In the genomic region with DNA sequence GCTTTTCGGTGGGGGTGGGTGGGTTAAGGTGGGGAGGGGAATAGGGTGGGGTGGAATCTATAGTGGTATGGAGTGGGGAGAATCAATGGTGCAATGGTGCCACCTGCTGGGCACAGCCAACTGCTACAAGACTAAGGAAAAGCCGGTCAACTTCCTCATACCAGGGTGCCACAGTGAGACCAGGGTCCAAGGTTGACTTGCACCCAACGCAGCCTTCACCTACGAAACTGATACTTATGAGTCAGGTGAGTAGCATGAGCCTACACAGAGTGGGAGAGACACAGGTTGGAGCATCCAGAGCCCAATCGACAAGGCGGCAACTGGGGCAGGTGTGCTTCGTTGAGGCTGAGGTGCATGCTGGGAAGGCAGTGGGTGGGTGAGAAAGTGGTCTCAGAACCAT, we compare ENCODE assay signal across 8 mouse cellular contexts. TPM values are rescaled to one million over a fixed set of nuclear protein-coding genes. Genes with fewer than 3 reads are reported as not detected.
A peak's percentile ranks its signal among the peaks of the same experiment; 100 is the strongest.
DNase-seq lines count a peak whose midpoint lies in the region; ATAC-seq and TF ChIP-seq lines count a peak whose summit lies in the region.

No protein-coding gene starts in this region.

- H3K27ac ChIP-seq in bone marrow, adult 2 months (ENCODE audit: control insufficient read depth, insufficient read depth, low read depth, low read length, poor library complexity) = no peak overlapping the region
- H3K27ac ChIP-seq in embryonic facial prominence, embryonic 15.5 days (replicated peaks) = no peak overlapping the region
- H3K27ac ChIP-seq in heart, embryonic 15.5 days = no peak overlapping the region
- H3K27ac ChIP-seq in liver, embryonic 15.5 days (replicated peaks) = no peak overlapping the region
- H3K27ac ChIP-seq in neural tube, embryonic 13.5 days (replicated peaks) = no peak overlapping the region

- no peaks in the 10 kb centered on the region for H3K9me3 ChIP-seq in embryonic facial prominence, embryonic 15.5 days (replicated peaks)
- H3K9me3 ChIP-seq in heart, embryonic 15.5 days (replicated peaks) = no peaks in the 10 kb centered on the region
- no peaks in the 10 kb centered on the region for H3K9me3 ChIP-seq in liver, embryonic 15.5 days (replicated peaks)
- no peaks in the 10 kb centered on the region for H3K9me3 ChIP-seq in neural tube, embryonic 13.5 days

- no peak overlapping the region for H3K9ac ChIP-seq in embryonic facial prominence, embryonic 15.5 days
- no peak overlapping the region for H3K9ac ChIP-seq in heart, embryonic 15.5 days
- H3K9ac ChIP-seq in liver, embryonic 15.5 days = no peak overlapping the region
- H3K9ac ChIP-seq in neural tube, embryonic 13.5 days = peak overlapping the region; percentile 61

- peak; percentile 91 for TF ChIP-seq CTCF in bone marrow, adult 2 months (IDR thresholded peaks at IDR 0.05; ENCODE audit: control insufficient read depth, insufficient read depth, low read length)

- no peaks in the 10 kb centered on the region for H3K36me3 ChIP-seq in embryonic facial prominence, embryonic 15.5 days
- no peaks in the 10 kb centered on the region for H3K36me3 ChIP-seq in heart, embryonic 15.5 days
- H3K36me3 ChIP-seq in liver, embryonic 15.5 days (replicated peaks) = peaks cover 22% of the 10 kb centered on the region
- peaks cover 17% of the 10 kb centered on the region for H3K36me3 ChIP-seq in neural tube, embryonic 13.5 days

- WGBS in bone marrow, adult 2 months = 1% methylated on average over 7 of the region's 7 CpGs
- 5% methylated on average over 7 of the region's 7 CpGs for WGBS in embryonic facial prominence, embryonic 15.5 days
- 7% methylated on average over 7 of the region's 7 CpGs for WGBS in heart, embryonic 15.5 days
- WGBS in liver, embryonic 15.5 days (ENCODE audit: insufficient replicate concordance) = 7% methylated on average over 7 of the region's 7 CpGs
- WGBS in neural tube, embryonic 13.5 days = 10% methylated on average over 7 of the region's 7 CpGs

- peak overlapping the region; percentile 57 for H3K4me2 ChIP-seq in embryonic facial prominence, embryonic 15.5 days (replicated peaks)
- H3K4me2 ChIP-seq in heart, embryonic 15.5 days = peak overlapping the region; percentile 50
- H3K4me2 ChIP-seq in liver, embryonic 15.5 days = peak overlapping the region; percentile 54
- H3K4me2 ChIP-seq in neural tube, embryonic 13.5 days = peak overlapping the region; percentile 57

- DNase-seq in kidney, postnatal 14 days = peak; percentile 82
- peak; percentile 32 to 55 for DNase-seq in thymus, adult 18-20 months

- ATAC-seq in CD4-positive, CD25-positive, alpha-beta regulatory T cell, adult 4 months = peak; percentile 96
- peak; percentile 45; the same call in 1 of the 2 replicates for ATAC-seq in embryonic facial prominence, embryonic 15.5 days (ENCODE audit: insufficient number of reproducible peaks, low FRiP score, low TSS enrichment, low read depth)
- ATAC-seq in heart, embryonic 15.5 days (replicated peaks; ENCODE audit: insufficient number of reproducible peaks, insufficient read depth, low FRiP score, low read depth) = 0 out of 2 replicates have a peak, but pooled peaks have one; percentile 23
- 0 out of 2 replicates have a peak, but pooled peaks have one; percentile 2 for ATAC-seq in liver, embryonic 15.5 days (ENCODE audit: insufficient read depth)
- peak; percentile 80 for ATAC-seq in neural tube, embryonic 13.5 days (ENCODE audit: low read depth)

- TF ChIP-seq POLR2A in bone marrow, adult 2 months (IDR thresholded peaks at IDR 0.05; ENCODE audit: borderline replicate concordance, control insufficient read depth, low read depth, low read length) = no peak

- no peaks in the 10 kb centered on the region for H3K27me3 ChIP-seq in embryonic facial prominence, embryonic 15.5 days
- no peaks in the 10 kb centered on the region for H3K27me3 ChIP-seq in heart, embryonic 15.5 days
- H3K27me3 ChIP-seq in liver, embryonic 15.5 days = no peaks in the 10 kb centered on the region
- H3K27me3 ChIP-seq in neural tube, embryonic 13.5 days = no peaks in the 10 kb centered on the region

- no peaks in the 10 kb centered on the region; the same call in 1 of the 2 replicates for H3K4me1 ChIP-seq in bone marrow, adult 2 months (ENCODE audit: control insufficient read depth, insufficient read depth, low read length)
- peaks cover 16% of the 10 kb centered on the region for H3K4me1 ChIP-seq in embryonic facial prominence, embryonic 15.5 days
- H3K4me1 ChIP-seq in heart, embryonic 15.5 days (replicated peaks) = peaks cover 17% of the 10 kb centered on the region
- H3K4me1 ChIP-seq in liver, embryonic 15.5 days (replicated peaks) = peaks cover 34% of the 10 kb centered on the region
- peaks cover 14% of the 10 kb centered on the region; the same call in 1 of the 2 replicates for H3K4me1 ChIP-seq in neural tube, embryonic 13.5 days (replicated peaks)

- peak overlapping the region; percentile 24 for H3K4me3 ChIP-seq in bone marrow, adult 2 months (replicated peaks; ENCODE audit: control insufficient read depth, low read depth, low read length)
- peak overlapping the region; percentile 29 for H3K4me3 ChIP-seq in embryonic facial prominence, embryonic 15.5 days (replicated peaks)
- 0 out of 2 replicates have a peak overlapping the region, but pooled peaks have one; percentile 8 for H3K4me3 ChIP-seq in heart, embryonic 15.5 days
- H3K4me3 ChIP-seq in liver, embryonic 15.5 days (replicated peaks) = peak overlapping the region; percentile 26; the same call in 1 of the 2 replicates
- H3K4me3 ChIP-seq in neural tube, embryonic 13.5 days = peak overlapping the region; percentile 24

RNA-seq across cellular contexts. Expression of a gene that starts 1.0 kb away (rescaled TPM):
- 1 to 10 TPM; 1.0 to 3.1 TPM for polyA plus RNA-seq in CD4-positive, CD25-positive, alpha-beta regulatory T cell, adult 4 months (2017; shearing (Covaris generic))
- polyA plus RNA-seq in bone marrow, adult 2 months (2011; ENCODE audit: insufficient read depth, insufficient read length, low replicate concordance, missing spikeins) = 19.5 and 27.0 TPM in 2 replicates
- polyA plus RNA-seq in embryonic facial prominence, embryonic 15.5 days (2015; fragmentation: Nextera tagmentation; extraction: Ambion mirVana) = 7.2 and 9.8 TPM in 2 replicates
- polyA plus RNA-seq in heart, embryonic 15.5 days (2015; fragmentation: Nextera tagmentation; extraction: Ambion mirVana) = 5.1 and 7.5 TPM in 2 replicates
- 8.8 and 9.8 TPM in 2 replicates for polyA plus RNA-seq in liver, embryonic 15.5 days (2015; fragmentation: Nextera tagmentation; extraction: Ambion mirVana)
- polyA plus RNA-seq in neural tube, embryonic 13.5 days (2015; fragmentation: Nextera tagmentation; extraction: Ambion mirVana) = 13.4 and 14.6 TPM in 2 replicates

RNA-seq across cellular contexts. Expression of a gene that starts 25.0 kb away (rescaled TPM):
- not detected for polyA plus RNA-seq in CD4-positive, CD25-positive, alpha-beta regulatory T cell, adult 4 months (2017; shearing (Covaris generic))
- polyA plus RNA-seq in bone marrow, adult 2 months (2011; ENCODE audit: insufficient read depth, insufficient read length, low replicate concordance, missing spikeins) = 2.1 and 4.7 TPM in 2 replicates
- 7.3 and 10.7 TPM in 2 replicates for polyA plus RNA-seq in embryonic facial prominence, embryonic 15.5 days (2015; fragmentation: Nextera tagmentation; extraction: Ambion mirVana)
- 0.08 and 0.27 TPM in 2 replicates for polyA plus RNA-seq in heart, embryonic 15.5 days (2015; fragmentation: Nextera tagmentation; extraction: Ambion mirVana)
- polyA plus RNA-seq in liver, embryonic 15.5 days (2015; fragmentation: Nextera tagmentation; extraction: Ambion mirVana) = 0.54 and 0.78 TPM in 2 replicates
- 0.45 and 0.60 TPM in 2 replicates for polyA plus RNA-seq in neural tube, embryonic 13.5 days (2015; fragmentation: Nextera tagmentation; extraction: Ambion mirVana)

RNA-seq across cellular contexts. Expression of a gene that starts 57.7 kb away (rescaled TPM):
- polyA plus RNA-seq in CD4-positive, CD25-positive, alpha-beta regulatory T cell, adult 4 months (2017; shearing (Covaris generic)) = 1 to 10 TPM in 1 of 2 experiments, under 1 TPM in 1; 0.90 to 1.5 TPM
- 16.3 and 17.2 TPM in 2 replicates for polyA plus RNA-seq in bone marrow, adult 2 months (2011; ENCODE audit: insufficient read depth, insufficient read length, low replicate concordance, missing spikeins)
- 9.2 and 11.2 TPM in 2 replicates for polyA plus RNA-seq in embryonic facial prominence, embryonic 15.5 days (2015; fragmentation: Nextera tagmentation; extraction: Ambion mirVana)
- polyA plus RNA-seq in heart, embryonic 15.5 days (2015; fragmentation: Nextera tagmentation; extraction: Ambion mirVana) = 2.7 and 9.1 TPM in 2 replicates
- polyA plus RNA-seq in liver, embryonic 15.5 days (2015; fragmentation: Nextera tagmentation; extraction: Ambion mirVana) = 14.3 and 15.5 TPM in 2 replicates
- 18.4 and 20.8 TPM in 2 replicates for polyA plus RNA-seq in neural tube, embryonic 13.5 days (2015; fragmentation: Nextera tagmentation; extraction: Ambion mirVana)

Comparison
In these comparisons a context has a peak if more than half of its experiments do, and no peak if none do; other contexts are left out.
1. ATAC-seq: peak in every context shown above with its lines; median percentile 96 in CD4-positive, CD25-positive, alpha-beta regulatory T cell, adult 4 months; 80 in neural tube, embryonic 13.5 days; 45 in embryonic facial prominence, embryonic 15.5 days; 23 in heart, embryonic 15.5 days; 2 in liver, embryonic 15.5 days.